In genomic region chr12:70752266-70752910, GRCm38 (mm10) we compare ENCODE assay signal across 8 mouse cellular contexts.
A peak's percentile ranks its signal among the peaks of the same experiment; 100 is the strongest.
DNase-seq lines count a peak whose midpoint lies in the region; ATAC-seq and TF ChIP-seq lines count a peak whose summit lies in the region.

No protein-coding gene starts in this region.

- no peak overlapping the region for H3K4me3 ChIP-seq in brown adipose tissue, adult 24 weeks (ENCODE audit: insufficient read depth, low read depth, low read length)
- H3K4me3 ChIP-seq in left cerebral cortex, adult 2 months = no peak overlapping the region
- H3K4me3 ChIP-seq in liver, embryonic 12.5 days = no peak overlapping the region

- intact Hi-C loops in left cerebral cortex, adult 2 months (cut with DNase I) = no loop called here

- DNase-seq in cerebellum, postnatal 10 days = peak; percentile 26 to 28
- peak; percentile 30 for DNase-seq in heart, adult 8-10 months (ENCODE audit: low spot score)
- DNase-seq in left cerebral cortex, adult 2 months (ENCODE audit: extremely low spot score in 1 of 2, low spot score in 2 of 2) = peak in 1 of 2 experiments; percentile 39
- peak; percentile 10 for DNase-seq in retina, postnatal 1 day
- no peak for DNase-seq in T-cell, adult 2 months (ENCODE audit: low spot score)

- H3K36me3 ChIP-seq in liver, embryonic 12.5 days = no peaks in the 10 kb centered on the region

- ATAC-seq in cerebellum, adult (ENCODE audit: insufficient number of reproducible peaks, low FRiP score, low TSS enrichment) = no peak
- no peak for ATAC-seq in liver, embryonic 12.5 days

- no peaks in the 10 kb centered on the region for H3K4me1 ChIP-seq in brown adipose tissue, adult 24 weeks (ENCODE audit: control insufficient read depth, insufficient read depth, insufficient read length, low read length)
- H3K4me1 ChIP-seq in liver, embryonic 12.5 days = no peaks in the 10 kb centered on the region

- no peak for TF ChIP-seq CTCF in left cerebral cortex, adult 2 months (IDR thresholded peaks at IDR 0.05)

- no peaks in the 10 kb centered on the region for H3K27me3 ChIP-seq in liver, embryonic 12.5 days (replicated peaks)

- H3K9ac ChIP-seq in liver, embryonic 12.5 days = no peak overlapping the region

- 40% methylated on average over 11 of the region's 11 CpGs for WGBS in liver, embryonic 12.5 days (ENCODE audit: insufficient replicate concordance)

- peak overlapping the region; percentile 74 for H3K27ac ChIP-seq in brown adipose tissue, adult 24 weeks (replicated peaks; ENCODE audit: low read depth, low read length)
- H3K27ac ChIP-seq in left cerebral cortex, adult 2 months = peak overlapping the region; percentile 58
- no peak overlapping the region for H3K27ac ChIP-seq in liver, embryonic 12.5 days

- no peak overlapping the region for H3K4me2 ChIP-seq in liver, embryonic 12.5 days

- H3K9me3 ChIP-seq in liver, embryonic 12.5 days (replicated peaks) = no peaks in the 10 kb centered on the region
